Mouse (Mus musculus) C2C12 (cell line): ENCODE measurements at regions not wholly inside any gene's neighbourhood (a gene's known extent, or its start where the extent isn't known, plus 50 kb on each side); places are given as distances from the start of the nearest gene placed in this dataset.

Source experiments
- H3K27me3 ChIP-seq: one replicate; pipeline ENCODE4 v1.6.1; 2011; ENCODE audit not compliant: control insufficient read depth, insufficient read depth, insufficient read length
- H3K36me3 ChIP-seq: one replicate; pipeline ENCODE4 v1.6.1; 2011; ENCODE audit not compliant: control insufficient read depth, insufficient read depth
- H3K4me3 ChIP-seq: one replicate; pipeline ENCODE4 v1.5.1; 2011; ENCODE audit warnings: mild to moderate bottlenecking, control low read depth; ENCODE audit not compliant: poor library complexity, insufficient read depth, severe bottlenecking
- H3K79me2 ChIP-seq: one replicate; pipeline ENCODE4 v1.6.1; 2011; ENCODE audit not compliant: control insufficient read depth, insufficient read depth
- H3K79me3 ChIP-seq: one replicate; pipeline ENCODE4 v1.6.1; 2011; ENCODE audit warnings: low read depth, control low read depth
- H3ac ChIP-seq: one replicate; pipeline ENCODE3; 2011; ENCODE audit warnings: low read depth; ENCODE audit not compliant: control insufficient read depth, insufficient read length
- CEBPB ChIP-seq: IDR thresholded peaks from one replicate; pipeline ENCODE4 v1.6.1; 2011; ENCODE audit warnings: low read depth, mild to moderate bottlenecking, control low read depth, moderate library complexity
- CTCF ChIP-seq: IDR thresholded peaks from one replicate; pipeline ENCODE4 v1.5.1; 2011; ENCODE audit not compliant: control insufficient read depth, insufficient read depth, insufficient read length
- FOSL1 ChIP-seq: IDR thresholded peaks from one replicate; pipeline ENCODE4 v1.8.0; 2011; ENCODE audit warnings: mild to moderate bottlenecking, low read length; ENCODE audit not compliant: poor library complexity, insufficient read depth, severe bottlenecking
- MAX ChIP-seq: IDR thresholded peaks from one replicate; pipeline ENCODE4 v1.6.1; 2011; ENCODE audit warnings: mild to moderate bottlenecking, control low read depth
- MYOD1 ChIP-seq: IDR thresholded peaks from one replicate; pipeline ENCODE4 v1.6.1; 2011; ENCODE audit warnings: low read depth; ENCODE audit not compliant: control insufficient read depth, insufficient read length
- MYOG ChIP-seq: IDR thresholded peaks from one replicate; pipeline ENCODE4 v1.6.1; 2011; ENCODE audit not compliant: control insufficient read depth, insufficient read length; ENCODE audit errors: extremely low read depth
- USF1 ChIP-seq: IDR thresholded peaks from one replicate; pipeline ENCODE4 v1.6.1; 2011; ENCODE audit warnings: low read depth, mild to moderate bottlenecking, control low read depth, moderate library complexity

- H3K4me3 ChIP-seq = no peak overlapping the region
- no peaks in the 10 kb centered on the region for H3K79me3 ChIP-seq
- TF ChIP-seq FOSL1 = no peak
- no peak for TF ChIP-seq CEBPB
- no peak for TF ChIP-seq MYOG
- TF ChIP-seq USF1 = no peak
- TF ChIP-seq MAX = no peak
- no peak for TF ChIP-seq MYOD1
- TF ChIP-seq CTCF = no peak
- H3ac ChIP-seq = no peak overlapping the region
- no peaks in the 10 kb centered on the region for H3K27me3 ChIP-seq
- no peaks in the 10 kb centered on the region for H3K79me2 ChIP-seq
- H3K36me3 ChIP-seq = no peaks in the 10 kb centered on the region
These were observed 255.0 kb upstream of the Nrp1 start for GRCm38 (mm10) chr8:128103380-128103779.

- Histone ChIP-seq H3ac (no peak overlapping the region), H3K36me3 (no peaks in the 10 kb centered on the region), H3K79me3 (no peaks in the 10 kb centered on the region), H3K27me3 (no peaks in the 10 kb centered on the region), H3K4me3 (no peak overlapping the region), H3K79me2 (no peaks in the 10 kb centered on the region)
- TF ChIP-seq FOSL1 (no peak), CTCF (no peak), MAX (no peak), MYOD1 (peak; percentile 12)
These were observed 251.8 kb upstream of the Nrp1 start for GRCm38 (mm10) chr8:128106569-128106968.

DNA sequence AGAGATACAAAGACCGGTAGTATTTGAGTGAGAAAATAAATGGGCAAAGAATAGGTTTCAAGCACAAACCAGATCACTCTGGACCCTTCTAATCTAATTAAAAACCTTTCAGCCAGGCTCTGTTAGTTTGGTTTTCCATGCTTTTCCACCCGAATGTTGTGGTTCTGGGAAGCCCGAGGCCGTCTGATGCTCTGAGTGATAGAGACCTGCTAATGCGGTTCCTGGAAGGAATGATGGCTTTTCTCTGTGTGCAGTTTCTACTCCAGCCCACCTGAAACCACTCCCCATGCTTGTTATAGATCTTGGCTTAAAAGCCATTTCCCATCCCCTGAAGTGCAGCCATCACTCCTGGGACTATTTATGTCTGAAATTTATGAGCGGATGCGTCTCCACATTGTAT, 251.4 kb upstream of the Nrp1 start:
- no peak for TF ChIP-seq MAX
- no peak for TF ChIP-seq CTCF
- no peak for TF ChIP-seq MYOG
- TF ChIP-seq CEBPB = no peak
- no peak for TF ChIP-seq MYOD1
- no peak for TF ChIP-seq FOSL1
- no peak for TF ChIP-seq USF1
- H3K36me3 ChIP-seq = no peaks in the 10 kb centered on the region
- no peak overlapping the region for H3ac ChIP-seq
- no peak overlapping the region for H3K4me3 ChIP-seq
- no peaks in the 10 kb centered on the region for H3K79me2 ChIP-seq
- H3K79me3 ChIP-seq = no peaks in the 10 kb centered on the region
- H3K27me3 ChIP-seq = no peaks in the 10 kb centered on the region

DNA sequence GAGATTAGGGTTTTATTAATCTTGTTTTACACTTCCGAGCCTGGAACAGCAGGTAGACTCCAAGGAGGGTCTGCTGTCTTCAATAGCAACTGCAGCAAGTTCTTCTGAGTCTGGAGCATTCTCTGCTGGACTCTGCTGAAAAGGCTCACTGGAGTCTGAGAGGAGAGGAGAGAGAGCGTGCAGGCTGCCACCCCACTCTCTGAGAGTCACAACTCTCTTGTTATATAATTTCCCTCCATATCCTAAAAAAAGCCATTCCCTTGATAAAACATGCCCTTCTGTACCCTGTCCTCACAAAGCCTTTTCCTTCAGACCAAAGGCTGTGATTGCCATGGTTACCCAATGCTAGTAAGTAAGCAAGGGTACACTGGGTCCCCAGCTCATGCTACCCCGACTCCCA, 249.4 kb upstream of the Nrp1 start:
- Histone ChIP-seq H3K4me3 (no peak overlapping the region), H3K79me2 (no peaks in the 10 kb centered on the region), H3K79me3 (no peaks in the 10 kb centered on the region), H3K36me3 (no peaks in the 10 kb centered on the region), H3K27me3 (no peaks in the 10 kb centered on the region), H3ac (no peak overlapping the region)
- TF ChIP-seq MAX = no peak
- TF ChIP-seq CEBPB = no peak
- TF ChIP-seq MYOG = no peak
- no peak for TF ChIP-seq MYOD1
- no peak for TF ChIP-seq FOSL1

DNA sequence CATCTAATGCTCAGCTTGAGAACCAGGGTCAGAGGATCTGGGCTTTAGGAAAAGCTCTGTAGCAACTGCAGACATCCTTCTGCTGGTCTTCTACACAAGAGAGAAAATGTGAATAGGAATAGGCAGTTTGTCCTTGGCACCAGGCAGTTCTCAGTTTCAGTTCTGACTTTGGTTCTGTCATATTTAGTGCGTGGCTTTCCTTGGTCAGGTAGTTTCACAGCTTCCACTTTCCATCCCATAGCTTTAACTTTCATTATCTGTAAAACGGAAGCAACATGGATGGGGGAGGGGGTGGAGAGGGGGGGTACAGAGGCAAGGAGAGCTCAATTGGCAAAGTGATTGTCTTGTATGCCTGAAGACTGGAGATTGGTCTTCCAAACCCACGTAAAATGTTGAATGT, 247.3 kb upstream of the Nrp1 start:
- H3K4me3 ChIP-seq = no peak overlapping the region
- no peaks in the 10 kb centered on the region for H3K27me3 ChIP-seq
- TF ChIP-seq MYOD1 (no peak), CEBPB (no peak), FOSL1 (no peak), MAX (no peak), CTCF (no peak), USF1 (no peak), MYOG (no peak)
- no peaks in the 10 kb centered on the region for H3K79me3 ChIP-seq
- H3K36me3 ChIP-seq = no peaks in the 10 kb centered on the region
- no peaks in the 10 kb centered on the region for H3K79me2 ChIP-seq
- no peak overlapping the region for H3ac ChIP-seq

- H3K79me3 ChIP-seq = no peaks in the 10 kb centered on the region
- H3K79me2 ChIP-seq = no peaks in the 10 kb centered on the region
- no peaks in the 10 kb centered on the region for H3K36me3 ChIP-seq
- TF ChIP-seq MYOG (no peak), FOSL1 (peak; percentile 51)
- no peak overlapping the region for H3K4me3 ChIP-seq
- no peaks in the 10 kb centered on the region for H3K27me3 ChIP-seq
- no peak overlapping the region for H3ac ChIP-seq
These were observed 245.3 kb upstream of the Nrp1 start for GRCm38 (mm10) chr8:128113116-128113515.
